Mouse (Mus musculus) erythroblast, embryonic 14.5 days (primary cell): ENCODE measurements around the gene Foxf1. TPM values are rescaled to one million over a fixed set of nuclear protein-coding genes. Genes with fewer than 3 reads are reported as not detected.

Experiments
- H3K27me3 ChIP-seq: 2 replicates; pipeline ENCODE4 v1.6.1; 2012; ENCODE audit warnings: inconsistent platforms; ENCODE audit not compliant: control insufficient read depth
- H3K36me3 ChIP-seq: 2 replicates; pipeline ENCODE4 v1.6.1; 2012; ENCODE audit warnings: mild to moderate bottlenecking, inconsistent platforms; ENCODE audit not compliant: control insufficient read depth
- H3K4me1 ChIP-seq: 2 replicates; pipeline ENCODE4 v1.6.1; 2012; ENCODE audit warnings: inconsistent platforms; ENCODE audit not compliant: control insufficient read depth
- H3K4me3 ChIP-seq: replicated peaks from 2 replicates; pipeline ENCODE3; 2012; ENCODE audit warnings: moderate library complexity, mild to moderate bottlenecking, inconsistent platforms
- H3K9me3 ChIP-seq: 2 replicates; pipeline ENCODE4 v1.6.1; 2012; ENCODE audit warnings: low read length, inconsistent platforms, mixed read lengths; ENCODE audit not compliant: control insufficient read depth
- GATA1 ChIP-seq: IDR thresholded peaks from 2 replicates; pipeline ENCODE4 v1.6.1; 2012; ENCODE audit warnings: low read length, inconsistent platforms, mixed read lengths
- TAL1 ChIP-seq: IDR thresholded peaks from 3 replicates; pipeline ENCODE4 v1.6.1; 2012; ENCODE audit warnings: low read length, inconsistent platforms, mixed read lengths
- polyA plus RNA-seq: library from polyadenylated mRNA; stranded (reverse); fragments of >175 nt; gene quantifications from 2 replicates; pipeline ENCODE4 v1.2.3, GENCODE M21; 2012

Foxf1 gene
- polyA plus RNA-seq, 1 experiment: not detected

DNA sequence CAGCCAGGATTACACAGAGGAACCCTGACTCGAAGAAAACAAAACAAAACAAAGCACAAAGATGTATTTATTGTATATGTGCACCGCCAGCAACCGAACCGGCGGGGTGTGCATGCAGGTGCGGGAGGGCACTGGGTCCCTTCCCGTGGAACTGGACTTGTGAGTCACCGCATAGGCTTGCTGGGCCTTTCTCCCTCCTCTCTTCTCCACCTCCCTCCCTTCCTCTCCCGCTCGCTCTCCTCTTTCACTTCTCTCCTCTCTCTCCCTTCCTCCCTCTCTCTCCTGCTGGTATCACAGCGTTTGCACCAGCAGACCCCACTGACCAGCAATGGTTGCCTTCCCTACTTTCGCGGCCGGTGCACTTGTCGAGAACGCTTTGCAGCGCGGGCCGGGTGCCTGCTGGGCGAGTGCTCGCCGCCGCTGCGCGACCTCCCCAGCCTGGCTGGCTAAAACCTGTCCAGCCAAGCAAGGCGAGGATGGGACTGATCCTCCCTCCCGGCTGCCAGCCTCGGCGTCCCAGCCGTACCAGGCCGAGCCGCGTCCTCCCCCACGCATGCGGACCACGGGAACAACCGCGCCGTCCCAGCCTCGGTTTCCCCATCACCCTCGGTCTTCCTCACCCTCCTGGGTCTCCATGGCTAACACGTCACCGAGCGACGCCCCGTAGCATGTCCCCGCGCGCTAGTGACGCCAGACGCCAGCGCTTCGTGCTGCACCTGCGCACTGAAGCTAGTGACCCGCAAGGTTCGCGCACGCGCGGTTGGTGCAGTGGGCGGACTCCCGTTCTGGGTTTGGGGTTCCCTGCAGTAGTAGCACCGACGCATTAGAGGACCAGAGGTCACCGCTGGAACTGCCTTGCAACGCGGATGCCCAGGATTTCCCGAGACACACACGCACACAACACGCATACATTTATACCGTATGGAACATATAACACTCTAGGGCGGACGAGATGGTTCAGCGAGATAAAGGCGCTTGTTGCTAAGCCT, 23.8 kb downstream of the Foxf1 start, which contains the start of gene Mthfsd:
TSS of gene Mthfsd (minus strand) at position 725 of the 989 bp plus-strand sequence.
- Histone ChIP-seq H3K4me3 (peak within 1 kb of the TSS; percentile 66), H3K36me3 (peaks cover 35% of the 10 kb centered on the region), H3K27me3 (peaks cover 23% of the 10 kb centered on the region), H3K4me1 (peaks cover 32% of the 10 kb centered on the region), H3K9me3 (no peaks in the 10 kb centered on the region)
- TF ChIP-seq TAL1 (no peak), GATA1 (peak; percentile 63)

DNA sequence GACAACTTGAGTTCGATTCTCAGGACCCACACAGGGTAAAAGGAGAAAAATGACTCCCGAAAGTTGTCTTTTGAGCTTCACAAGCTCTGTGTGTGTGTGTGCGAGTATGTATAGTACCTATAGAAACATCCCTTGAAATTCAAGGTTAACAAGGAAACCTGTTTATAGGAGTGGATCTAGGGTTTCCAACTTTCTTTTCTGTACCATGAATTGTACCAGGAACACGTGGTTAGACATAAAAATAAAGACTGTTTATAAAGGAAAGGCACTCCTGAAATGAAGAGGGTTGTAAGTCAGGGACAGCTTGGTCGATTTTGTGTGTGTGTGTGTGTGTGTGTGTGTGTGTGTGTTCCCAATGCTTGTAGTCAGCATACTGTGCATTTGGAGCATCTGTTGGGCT, 24.5 kb downstream of the Foxf1 start:
- TF ChIP-seq TAL1: no peak
- no peak for TF ChIP-seq GATA1
- H3K4me1 ChIP-seq: peaks cover 32% of the 10 kb centered on the region
- H3K36me3 ChIP-seq: peaks cover 28% of the 10 kb centered on the region
- peaks cover 30% of the 10 kb centered on the region for H3K27me3 ChIP-seq
- H3K4me3 ChIP-seq: peak overlapping the region; percentile 66
- no peaks in the 10 kb centered on the region for H3K9me3 ChIP-seq

DNA sequence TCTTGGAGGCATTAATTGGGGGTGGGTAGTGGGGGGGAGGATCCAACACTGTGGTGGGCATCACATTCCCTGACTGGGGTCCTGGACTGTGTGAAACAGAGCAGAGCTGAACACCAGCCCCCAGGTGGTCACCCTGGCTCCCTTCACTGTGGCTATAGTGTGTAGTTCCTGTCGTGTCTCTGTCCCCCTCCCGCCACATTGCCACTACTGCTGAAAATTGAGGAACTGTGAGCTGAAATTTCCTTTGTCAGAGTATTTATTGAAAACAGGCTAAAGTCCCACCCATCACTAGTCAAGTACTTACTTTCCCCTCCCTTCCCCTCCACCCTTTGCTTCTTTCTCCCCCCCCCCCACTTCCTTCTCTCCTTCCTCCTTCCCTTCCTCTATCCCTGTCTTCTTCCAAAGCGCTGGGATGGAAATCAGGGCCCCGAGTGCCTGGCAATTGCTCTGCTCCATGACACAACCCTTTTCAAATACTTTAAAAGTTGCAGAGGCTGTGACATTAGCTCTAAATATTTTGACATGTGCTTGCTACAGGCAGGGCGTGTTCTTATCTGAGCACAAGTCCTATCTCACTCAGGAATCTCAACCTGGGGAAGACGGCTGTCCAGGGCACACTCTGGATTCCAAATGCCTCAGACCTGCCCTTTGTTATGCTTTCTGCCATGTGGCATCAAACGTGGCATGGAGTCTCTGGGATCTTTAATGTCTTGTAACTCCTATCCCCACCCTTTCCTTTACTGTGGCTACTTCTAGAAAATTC, 27.1 kb downstream of the Foxf1 start:
- Histone ChIP-seq H3K4me1 (peaks cover 33% of the 10 kb centered on the region), H3K27me3 (peaks cover 57% of the 10 kb centered on the region), H3K9me3 (peaks cover 8% of the 10 kb centered on the region; the same call in 1 of the 2 replicates), H3K36me3 (peaks cover 5% of the 10 kb centered on the region), H3K4me3 (no peak overlapping the region)
- no peak for TF ChIP-seq GATA1
- no peak for TF ChIP-seq TAL1

DNA sequence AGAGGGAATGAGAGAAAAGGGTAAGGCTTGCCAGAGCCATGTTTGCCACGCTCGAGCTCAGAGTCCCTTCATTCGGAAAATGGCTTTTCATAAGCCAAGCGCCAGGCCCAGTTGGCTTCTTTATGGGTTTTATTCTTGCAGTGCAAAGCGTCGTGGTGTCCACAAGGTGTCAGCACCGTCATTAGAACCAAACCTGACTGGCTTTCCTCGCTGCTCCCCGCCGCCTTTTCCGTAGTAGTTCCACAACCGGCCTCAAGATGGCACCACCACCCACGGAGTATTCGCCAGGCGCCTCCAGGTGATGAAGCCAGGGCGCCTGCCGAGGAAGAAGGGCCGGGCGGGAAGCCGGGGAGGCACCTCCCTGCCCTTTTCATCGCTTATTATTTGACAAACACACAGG, 29.1 kb downstream of the Foxf1 start:
- no peak for TF ChIP-seq GATA1
- TF ChIP-seq TAL1: no peak
- Histone ChIP-seq H3K4me1 (peaks cover 16% of the 10 kb centered on the region), H3K4me3 (no peak overlapping the region), H3K36me3 (no peaks in the 10 kb centered on the region), H3K9me3 (peaks cover 23% of the 10 kb centered on the region), H3K27me3 (peaks cover 76% of the 10 kb centered on the region)

- peaks cover 23% of the 10 kb centered on the region for H3K9me3 ChIP-seq
- H3K4me3 ChIP-seq: no peak overlapping the region
- H3K36me3 ChIP-seq: no peaks in the 10 kb centered on the region
- peaks cover 95% of the 10 kb centered on the region for H3K27me3 ChIP-seq
- H3K4me1 ChIP-seq: peaks cover 5% of the 10 kb centered on the region
- TF ChIP-seq TAL1 (no peak), GATA1 (no peak)
These were observed 30.9 kb downstream of the Foxf1 start for GRCm38 (mm10) chr8:121115136-121115535.

DNA sequence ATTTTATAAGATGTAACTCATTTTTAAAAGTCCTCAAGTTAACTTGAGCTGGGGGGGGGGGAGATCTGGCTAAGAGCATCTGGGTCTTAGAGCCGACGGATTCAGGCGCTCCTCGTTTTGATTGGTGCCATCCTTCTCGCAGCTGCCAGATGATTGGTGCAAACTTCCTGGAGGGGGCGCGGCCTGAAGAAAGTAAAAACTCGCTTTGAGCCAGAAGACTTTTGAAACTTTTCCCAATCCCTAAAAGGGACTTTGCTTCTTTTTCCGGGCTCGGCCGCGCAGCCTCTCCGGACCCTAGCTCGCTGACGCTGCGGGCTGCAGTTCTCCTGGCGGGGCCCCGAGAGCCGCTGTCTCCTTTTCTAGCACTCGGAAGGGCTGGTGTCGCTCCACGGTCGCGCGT, 31.8 kb downstream of the Foxf1 start, which contains the start of gene Foxc2:
TSS of gene Foxc2 (plus strand) at position 224 of the 400 bp plus-strand sequence.
- Histone ChIP-seq H3K36me3 (no peaks in the 10 kb centered on the region), H3K4me3 (peak within 1 kb of the TSS; percentile 18), H3K27me3 (peaks cover 98% of the 10 kb centered on the region), H3K9me3 (peaks cover 23% of the 10 kb centered on the region), H3K4me1 (peaks cover 5% of the 10 kb centered on the region)
- TF ChIP-seq GATA1 (no peak), TAL1 (no peak)

DNA sequence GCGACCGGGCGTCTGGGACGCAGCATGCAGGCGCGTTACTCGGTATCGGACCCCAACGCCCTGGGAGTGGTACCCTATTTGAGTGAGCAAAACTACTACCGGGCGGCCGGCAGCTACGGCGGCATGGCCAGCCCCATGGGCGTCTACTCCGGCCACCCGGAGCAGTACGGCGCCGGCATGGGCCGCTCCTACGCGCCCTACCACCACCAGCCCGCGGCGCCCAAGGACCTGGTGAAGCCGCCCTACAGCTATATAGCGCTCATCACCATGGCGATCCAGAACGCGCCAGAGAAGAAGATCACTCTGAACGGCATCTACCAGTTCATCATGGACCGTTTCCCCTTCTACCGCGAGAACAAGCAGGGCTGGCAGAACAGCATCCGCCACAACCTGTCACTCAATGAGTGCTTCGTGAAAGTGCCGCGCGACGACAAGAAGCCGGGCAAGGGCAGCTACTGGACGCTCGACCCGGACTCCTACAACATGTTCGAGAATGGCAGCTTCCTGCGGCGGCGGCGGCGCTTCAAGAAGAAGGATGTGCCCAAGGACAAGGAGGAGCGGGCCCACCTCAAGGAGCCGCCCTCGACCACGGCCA, 32.5 kb downstream of the Foxf1 start:
- Histone ChIP-seq H3K4me3 (no peak overlapping the region), H3K9me3 (peaks cover 23% of the 10 kb centered on the region), H3K4me1 (peaks cover 5% of the 10 kb centered on the region), H3K27me3 (peaks cover 98% of the 10 kb centered on the region), H3K36me3 (no peaks in the 10 kb centered on the region)
- TF ChIP-seq TAL1 (no peak), GATA1 (no peak)

- Histone ChIP-seq H3K27me3 (peaks cover 100% of the 10 kb centered on the region), H3K36me3 (no peaks in the 10 kb centered on the region), H3K4me1 (peaks cover 5% of the 10 kb centered on the region), H3K4me3 (no peak overlapping the region), H3K9me3 (peaks cover 23% of the 10 kb centered on the region)
- TF ChIP-seq TAL1 (no peak), GATA1 (no peak)
These were observed 33.0 kb downstream of the Foxf1 start for GRCm38 (mm10) chr8:121117186-121117651.
